In the genomic region with DNA sequence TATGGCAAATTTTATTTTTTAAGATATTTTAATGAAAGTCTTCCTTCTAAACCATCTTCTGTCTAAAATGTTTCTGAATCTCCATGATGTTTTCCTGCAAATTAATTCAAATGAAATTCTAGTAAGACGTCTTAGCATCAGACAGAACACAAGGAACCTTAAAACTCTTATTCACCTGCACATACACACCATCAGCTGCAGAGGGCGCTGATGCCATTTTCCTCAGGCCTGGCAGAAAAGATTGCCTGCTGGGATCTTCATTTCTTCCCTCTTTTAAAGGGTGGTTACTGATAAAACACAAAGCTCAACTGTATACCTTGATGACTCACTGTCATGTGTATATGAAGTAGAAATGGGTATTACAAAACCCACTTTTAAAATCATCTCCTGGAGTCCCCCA, we compare ENCODE assay signal across 9 mouse cellular contexts. TPM values are rescaled to one million over a fixed set of nuclear protein-coding genes. Genes with fewer than 3 reads are reported as not detected.
A peak's percentile ranks its signal among the peaks of the same experiment; 100 is the strongest.
DNase-seq lines count a peak whose midpoint lies in the region; ATAC-seq and TF ChIP-seq lines count a peak whose summit lies in the region.
"Had no signal": no experiment of that assay in that cellular context is flagged by ENCODE, and none has a peak within 500 bp of the region (broad histone marks: within the 10 kb centered on the region; RNA-seq: fewer than 3 reads in every experiment).

No protein-coding gene starts in this region.

- TF ChIP-seq POLR2A in spleen, adult 2 months (IDR thresholded peaks at IDR 0.05; ENCODE audit: low read depth, low read length), result no peak
- TF ChIP-seq POLR2A in cortical plate, adult 2 months (IDR thresholded peaks at IDR 0.05; ENCODE audit: extremely low read depth, insufficient read depth, low read length), result no peak

- no peak overlapping the region for H3K27ac ChIP-seq in hindbrain, embryonic 10.5 days
- no peak overlapping the region for H3K27ac ChIP-seq in hindbrain, embryonic 12.5 days
- H3K27ac ChIP-seq in spleen, adult 2 months (ENCODE audit: insufficient read depth, low read length), result no peak overlapping the region
- no peak overlapping the region for H3K27ac ChIP-seq in cortical plate, adult 2 months (ENCODE audit: insufficient read depth, low read length)
- no peak overlapping the region for H3K27ac ChIP-seq in liver, embryonic 14.5 days
- H3K27ac ChIP-seq: embryonic facial prominence, embryonic 15.5 days had no signal

- TF ChIP-seq CTCF in spleen, adult 2 months (IDR thresholded peaks at IDR 0.05; ENCODE audit: extremely low read depth, insufficient read depth, insufficient read length, insufficient replicate concordance), result peak; percentile 10; the same call in 1 of the 2 replicates
- TF ChIP-seq CTCF in cortical plate, adult 2 months (IDR thresholded peaks at IDR 0.05; ENCODE audit: extremely low read depth, insufficient read depth, low read length), result peak; percentile 90
- TF ChIP-seq CTCF in liver, embryonic 14.5 days (IDR thresholded peaks at IDR 0.05; ENCODE audit: low read depth), result peak; percentile 65

- H3K27me3 ChIP-seq in hindbrain, embryonic 10.5 days (ENCODE audit: insufficient read depth, poor library complexity, severe bottlenecking), result peaks cover 36% of the 10 kb centered on the region
- peaks cover 37% of the 10 kb centered on the region for H3K27me3 ChIP-seq in hindbrain, embryonic 12.5 days
- peaks cover 13% of the 10 kb centered on the region for H3K27me3 ChIP-seq in spleen, adult 2 months (ENCODE audit: control insufficient read depth, insufficient read depth, low read length)
- peaks cover 33% of the 10 kb centered on the region for H3K27me3 ChIP-seq in liver, embryonic 14.5 days (ENCODE audit: control insufficient read depth, insufficient read depth, low read length)

- H3K9me3 ChIP-seq in hindbrain, embryonic 10.5 days, result no peaks in the 10 kb centered on the region
- no peaks in the 10 kb centered on the region for H3K9me3 ChIP-seq in hindbrain, embryonic 12.5 days (replicated peaks)
- no peaks in the 10 kb centered on the region for H3K9me3 ChIP-seq in liver, embryonic 14.5 days (ENCODE audit: control insufficient read depth, low read length)
- H3K9me3 ChIP-seq: embryonic facial prominence, embryonic 15.5 days had no signal

- no peak overlapping the region for H3K9ac ChIP-seq in hindbrain, embryonic 12.5 days
- no peak overlapping the region for H3K9ac ChIP-seq in liver, embryonic 14.5 days (replicated peaks)
- H3K9ac ChIP-seq: embryonic facial prominence, embryonic 15.5 days had no signal

- no peak overlapping the region for H3K4me3 ChIP-seq in hindbrain, embryonic 10.5 days
- no peak overlapping the region for H3K4me3 ChIP-seq in hindbrain, embryonic 12.5 days
- H3K4me3 ChIP-seq in spleen, adult 2 months (ENCODE audit: extremely low read depth, insufficient read depth, insufficient read length), result no peak overlapping the region
- H3K4me3 ChIP-seq in cortical plate, adult 2 months (ENCODE audit: insufficient read depth, low read length), result no peak overlapping the region
- no peak overlapping the region for H3K4me3 ChIP-seq in liver, embryonic 14.5 days (ENCODE audit: insufficient read depth in 1 of 2, low read depth in 2 of 2, low read length in 2 of 2)
- H3K4me3 ChIP-seq: embryonic facial prominence, embryonic 15.5 days had no signal

- TF ChIP-seq EP300 in liver, embryonic 14.5 days (IDR thresholded peaks at IDR 0.05; ENCODE audit: low read depth), result no peak

- no peaks in the 10 kb centered on the region for H3K36me3 ChIP-seq in hindbrain, embryonic 10.5 days
- H3K36me3 ChIP-seq in hindbrain, embryonic 12.5 days, result no peaks in the 10 kb centered on the region
- H3K36me3 ChIP-seq in spleen, adult 2 months (ENCODE audit: control insufficient read depth, insufficient read depth, low read length), result no peaks in the 10 kb centered on the region
- no peaks in the 10 kb centered on the region for H3K36me3 ChIP-seq in liver, embryonic 14.5 days (replicated peaks; ENCODE audit: control insufficient read depth, insufficient read depth, low read depth)
- H3K36me3 ChIP-seq: embryonic facial prominence, embryonic 15.5 days had no signal

- H3K4me1 ChIP-seq in hindbrain, embryonic 10.5 days (replicated peaks), result peaks cover 8% of the 10 kb centered on the region
- H3K4me1 ChIP-seq in hindbrain, embryonic 12.5 days, result peaks cover 8% of the 10 kb centered on the region
- peaks cover 8% of the 10 kb centered on the region for H3K4me1 ChIP-seq in spleen, adult 2 months (ENCODE audit: control insufficient read depth, insufficient read depth, insufficient read length)
- no peaks in the 10 kb centered on the region for H3K4me1 ChIP-seq in cortical plate, adult 2 months (ENCODE audit: control insufficient read depth, insufficient read depth, low read length)
- H3K4me1 ChIP-seq in liver, embryonic 14.5 days (replicated peaks; ENCODE audit: control insufficient read depth in 2 of 2, insufficient read depth in 2 of 2, low read length in 1 of 2), result no peaks in the 10 kb centered on the region

- 12% methylated on average over 2 of the region's 2 CpGs for WGBS in hindbrain, embryonic 10.5 days
- WGBS in hindbrain, embryonic 12.5 days, result 8% methylated on average over 2 of the region's 2 CpGs
- WGBS in spleen, adult 2 months, result 14% methylated on average over 2 of the region's 2 CpGs
- WGBS in liver, embryonic 14.5 days (ENCODE audit: insufficient replicate concordance), result 10% methylated on average over 2 of the region's 2 CpGs

- H3K4me2 ChIP-seq in hindbrain, embryonic 12.5 days (replicated peaks), result no peak overlapping the region
- H3K4me2 ChIP-seq in liver, embryonic 14.5 days (ENCODE audit: low read depth), result no peak overlapping the region
- H3K4me2 ChIP-seq: embryonic facial prominence, embryonic 15.5 days had no signal

- ATAC-seq in hindbrain, embryonic 12.5 days (ENCODE audit: low FRiP score), result no peak
- ATAC-seq in liver, embryonic 14.5 days (ENCODE audit: insufficient read depth), result no peak
- no peak for ATAC-seq in erythroid progenitor cell, adult 5-6 weeks (replicated peaks; ENCODE audit: low FRiP score, poor library complexity, severe bottlenecking)
- ATAC-seq in megakaryocyte-erythroid progenitor cell, adult 5-6 weeks (replicated peaks; ENCODE audit: low FRiP score, low TSS enrichment, poor library complexity, severe bottlenecking), result no peak

- DNase-seq in hindbrain, embryonic 10.5 days (ENCODE audit: low spot score), result peak; percentile 40
- no peak for DNase-seq in spleen, adult 2 months (ENCODE audit: low read depth in 1 of 2, low spot score in 2 of 2)
- no peak for DNase-seq in spleen, adult 12 weeks (ENCODE audit: low spot score)
- DNase-seq in liver, embryonic 14.5 days (ENCODE audit: low read depth in 3 of 3, low spot score in 3 of 3), result no peak

RNA-seq across cellular contexts. Expression of a gene that starts 4.7 kb away (rescaled TPM):
- 0.80 and 5.7 TPM in 2 replicates for polyA plus RNA-seq in hindbrain, embryonic 10.5 days (2016; fragmentation: Nextera tagmentation; extraction: Ambion mirVana)
- 9.3 and 14.8 TPM in 2 replicates for polyA plus RNA-seq in hindbrain, embryonic 12.5 days (2016; fragmentation: Nextera tagmentation; extraction: Ambion mirVana)
- 0.56 and 0.61 TPM in 2 replicates for polyA plus RNA-seq in spleen, adult 2 months (2012; rRNA removed)
- polyA plus RNA-seq in cortical plate, adult 2 months (2012; rRNA removed), result 7.5 and 8.1 TPM in 2 replicates
- polyA plus RNA-seq in liver, embryonic 14.5 days (2012; rRNA removed), result 0.47 and 0.58 TPM in 2 replicates
- polyA plus RNA-seq in liver, embryonic 14.5 days (2014; fragmentation: Nextera tagmentation; extraction: Ambion mirVana), result 0.79 and 1.3 TPM in 2 replicates
- not detected in 2 replicates for total RNA-seq in erythroid progenitor cell, adult 5-6 weeks (2015; ENCODE audit: low replicate concordance)
- total RNA-seq in erythroid progenitor cell, adult 5-6 weeks (2017; ENCODE audit: low replicate concordance), result 0.26 TPM in 1 of 2 replicates, not detected in the other
- total RNA-seq in megakaryocyte-erythroid progenitor cell, adult 5-6 weeks (2014; fragmentation: Nextera tagmentation), result 0.70 TPM in 1 of 2 replicates, not detected in the other
- total RNA-seq in megakaryocyte-erythroid progenitor cell, adult 5-6 weeks (2017), result not detected in 2 replicates

RNA-seq across cellular contexts. Expression of a gene that starts 42.4 kb away (rescaled TPM):
- 0.10 TPM in 1 of 2 replicates, not detected in the other for polyA plus RNA-seq in hindbrain, embryonic 10.5 days (2016; fragmentation: Nextera tagmentation; extraction: Ambion mirVana)
- polyA plus RNA-seq in hindbrain, embryonic 12.5 days (2016; fragmentation: Nextera tagmentation; extraction: Ambion mirVana), result not detected in 2 replicates
- polyA plus RNA-seq in spleen, adult 2 months (2012; rRNA removed), result 2.2 and 2.4 TPM in 2 replicates
- polyA plus RNA-seq in cortical plate, adult 2 months (2012; rRNA removed), result 1.8 and 2.6 TPM in 2 replicates
- 3.5 and 4.1 TPM in 2 replicates for polyA plus RNA-seq in liver, embryonic 14.5 days (2012; rRNA removed)
- 8.6 and 9.0 TPM in 2 replicates for polyA plus RNA-seq in liver, embryonic 14.5 days (2014; fragmentation: Nextera tagmentation; extraction: Ambion mirVana)
- total RNA-seq in erythroid progenitor cell, adult 5-6 weeks (2015; ENCODE audit: low replicate concordance), result 23.4 and 28.1 TPM in 2 replicates
- total RNA-seq in erythroid progenitor cell, adult 5-6 weeks (2017; ENCODE audit: low replicate concordance), result 33.5 and 50.6 TPM in 2 replicates
- 51.4 and 74.2 TPM in 2 replicates for total RNA-seq in megakaryocyte-erythroid progenitor cell, adult 5-6 weeks (2014; fragmentation: Nextera tagmentation)
- total RNA-seq in megakaryocyte-erythroid progenitor cell, adult 5-6 weeks (2017), result 62.6 and 84.9 TPM in 2 replicates

Comparison
In these comparisons a context has a peak if more than half of its experiments do, and no peak if none do; other contexts are left out.
1. CTCF ChIP-seq: peak in every context shown above with its lines; median percentile 90 in cortical plate, adult 2 months; 65 in liver, embryonic 14.5 days; 10 in spleen, adult 2 months.